Mouse (Mus musculus) liver, embryonic 14.5 days (tissue): ENCODE data around the gene Traf7.

ENCODE experiments used
- CTCF ChIP-seq: IDR thresholded peaks from 2 replicates; pipeline ENCODE4 v1.5.1; 2016; ENCODE audit warnings: antibody characterized with exemption, low read depth, control low read depth
- EP300 ChIP-seq: IDR thresholded peaks from 2 replicates; pipeline ENCODE4 v1.6.1; 2016; ENCODE audit warnings: antibody characterized with exemption, low read depth

DNA sequence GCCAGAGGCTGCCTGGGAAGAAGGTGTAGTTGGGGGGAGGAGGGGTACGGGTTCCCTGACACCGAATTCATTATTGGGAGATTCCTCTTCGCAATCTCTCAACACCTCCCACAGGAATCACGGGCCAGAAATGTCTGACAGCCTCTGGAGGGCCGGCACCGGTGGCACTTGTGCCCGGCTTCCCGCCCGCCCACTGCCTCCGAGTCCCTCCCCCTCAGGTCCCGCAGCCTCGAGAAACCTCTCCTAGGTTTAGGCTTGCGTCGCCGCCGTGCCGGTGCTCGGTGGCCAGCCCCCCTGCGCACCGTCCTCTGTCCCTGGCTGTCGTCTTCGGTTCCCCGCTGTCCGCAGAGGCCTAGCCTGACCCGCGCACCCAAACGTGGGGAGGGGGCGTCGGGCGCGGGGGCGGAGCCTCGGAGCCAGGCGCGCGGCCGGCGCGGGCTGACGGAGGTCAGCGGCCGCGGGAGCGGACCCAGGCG is 39.5 kb downstream of the Traf7 start, which contains the start of gene Caskin1:
- TF ChIP-seq EP300 (no peak), CTCF (no peak)
